Mouse (Mus musculus): ENCODE results near the gene Epha2. TPM values are rescaled to one million over a fixed set of nuclear protein-coding genes. Genes with fewer than 3 reads are reported as not detected.

Gene Epha2
- polyA plus RNA-seq, 1 experiment from 2014 or later: 2.3 TPM

DNA sequence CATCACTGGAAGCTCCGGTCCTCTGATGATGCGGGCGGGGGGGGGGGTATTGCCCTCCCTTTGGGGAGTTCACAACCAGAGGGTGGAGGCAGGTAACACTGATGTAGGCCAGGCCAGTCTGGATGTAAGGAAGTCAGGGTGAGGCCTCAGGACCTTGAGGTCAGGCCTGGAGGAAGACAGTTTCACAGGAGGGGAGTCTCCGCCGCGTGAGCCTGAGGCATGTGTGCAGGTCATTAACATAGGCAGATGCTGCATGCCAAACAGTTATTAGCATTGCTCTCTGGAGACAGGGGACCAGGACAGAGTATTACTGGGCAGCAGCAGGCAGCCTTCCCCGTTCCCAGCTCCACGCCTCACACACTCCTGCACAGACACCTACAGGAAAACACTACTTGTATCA is 12.9 kb upstream of the Epha2 start:
- no peak for DNase-seq (ENCODE audit: low spot score)
- Histone ChIP-seq H3K4me3 (ENCODE audit: low read depth, low read length) (no peak overlapping the region), H3K4me1 (replicated peaks; ENCODE audit: control insufficient read depth, insufficient read depth, low read length) (peaks cover 9% of the 10 kb centered on the region; the same call in 1 of the 2 replicates), H3K27ac (ENCODE audit: low read depth, low read length) (no peak overlapping the region), H3K9me3 (ENCODE audit: control insufficient read depth, low read length) (no peaks in the 10 kb centered on the region), H3K27me3 (ENCODE audit: control insufficient read depth, insufficient read depth, low read length) (peaks cover 38% of the 10 kb centered on the region), H3K4me2 (ENCODE audit: low read depth, low read length, severe bottlenecking) (no peak overlapping the region), H3K36me3 (ENCODE audit: control insufficient read depth, insufficient read depth, low read length) (no peaks in the 10 kb centered on the region), H3K9ac (ENCODE audit: low read length) (no peak overlapping the region)
- no peak for ATAC-seq (replicated peaks; ENCODE audit: low FRiP score)
- WGBS: 57% methylated on average over 8 of the region's 8 CpGs

DNA sequence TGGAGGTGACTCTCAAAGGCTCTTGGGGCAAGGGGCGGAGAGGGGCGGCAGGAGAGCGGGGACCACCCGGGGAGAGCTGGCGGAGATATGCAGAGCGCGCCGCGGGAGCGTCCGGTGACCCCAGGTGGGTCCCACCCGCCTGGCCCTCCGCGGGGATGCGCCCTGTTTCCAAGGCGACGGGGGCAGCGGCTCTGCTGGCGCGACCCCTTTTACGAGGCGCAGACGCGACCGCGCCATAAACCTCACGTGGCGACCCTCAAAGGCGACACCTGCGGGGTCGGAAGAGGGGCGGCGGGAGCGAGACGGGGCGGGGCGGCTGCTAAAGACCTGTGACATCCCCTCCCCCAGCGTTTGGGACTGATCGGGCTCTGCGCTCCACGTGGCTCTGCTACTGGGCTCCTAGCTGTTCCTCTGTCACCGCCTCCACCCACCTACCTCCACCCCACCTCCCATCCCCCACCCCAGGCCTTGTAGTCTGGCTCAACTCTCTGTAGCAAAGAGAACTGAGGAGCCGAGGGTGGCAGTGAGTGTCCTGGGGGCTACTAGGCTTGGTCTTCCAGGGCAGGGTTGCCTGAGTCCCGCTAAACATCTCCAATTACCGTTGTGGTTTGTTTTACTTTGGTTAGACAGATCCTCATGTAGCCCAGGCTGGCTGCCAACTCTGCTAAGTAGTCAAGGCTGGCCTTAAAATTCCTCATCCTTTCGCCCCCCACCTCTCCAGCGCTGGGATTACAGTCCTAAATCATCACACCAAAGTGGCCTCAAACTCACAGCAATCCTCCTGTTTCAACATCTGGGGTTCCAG is 9.3 kb upstream of the Epha2 start:
- Histone ChIP-seq H3K4me3 (ENCODE audit: low read depth, low read length) (peak overlapping the region; percentile 26), H3K27me3 (ENCODE audit: control insufficient read depth, insufficient read depth, low read length) (peaks cover 34% of the 10 kb centered on the region), H3K36me3 (ENCODE audit: control insufficient read depth, insufficient read depth, low read length) (no peaks in the 10 kb centered on the region), H3K4me2 (ENCODE audit: low read depth, low read length, severe bottlenecking) (peak overlapping the region; percentile 76), H3K9me3 (ENCODE audit: control insufficient read depth, low read length) (no peaks in the 10 kb centered on the region), H3K4me1 (replicated peaks; ENCODE audit: control insufficient read depth, insufficient read depth, low read length) (peaks cover 14% of the 10 kb centered on the region; the same call in 1 of the 2 replicates), H3K9ac (ENCODE audit: low read length) (peak overlapping the region; percentile 43), H3K27ac (ENCODE audit: low read depth, low read length) (no peak overlapping the region)
- 2% methylated on average over 46 of the region's 47 CpGs for WGBS
- peak; percentile 40; the same call in 1 of the 2 replicates for ATAC-seq (replicated peaks; ENCODE audit: low FRiP score)
- DNase-seq (ENCODE audit: low spot score): peak; percentile 74

DNA sequence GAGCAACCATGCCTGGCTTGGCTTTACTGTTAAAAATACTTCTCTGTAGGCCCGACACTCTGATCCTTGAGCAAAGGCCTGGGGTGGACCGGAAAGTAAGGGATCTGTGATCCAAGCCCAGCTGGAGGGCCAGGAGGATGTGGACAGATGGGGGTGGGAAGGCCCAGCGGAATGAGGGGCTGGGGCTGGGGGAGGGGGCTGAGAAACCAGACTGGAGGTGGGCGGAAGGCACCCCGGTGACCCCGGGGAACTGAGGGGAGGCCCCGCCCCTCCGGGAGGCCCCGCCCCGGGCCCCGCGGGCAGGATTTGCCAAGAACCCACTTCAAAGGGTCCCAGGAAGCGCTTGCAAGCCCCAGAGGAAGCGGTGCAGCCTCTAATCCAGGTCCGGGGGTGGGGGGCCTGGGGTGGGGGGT is 5.3 kb upstream of the Epha2 start:
- Histone ChIP-seq H3K27ac (ENCODE audit: low read depth, low read length) (no peak overlapping the region), H3K4me2 (ENCODE audit: low read depth, low read length, severe bottlenecking) (peak overlapping the region; percentile 29; the same call in 1 of the 2 replicates), H3K4me3 (ENCODE audit: low read depth, low read length) (peak overlapping the region; percentile 5; the same call in 1 of the 2 replicates), H3K27me3 (ENCODE audit: control insufficient read depth, insufficient read depth, low read length) (peaks cover 19% of the 10 kb centered on the region), H3K4me1 (replicated peaks; ENCODE audit: control insufficient read depth, insufficient read depth, low read length) (peaks cover 14% of the 10 kb centered on the region; the same call in 1 of the 2 replicates), H3K9me3 (ENCODE audit: control insufficient read depth, low read length) (no peaks in the 10 kb centered on the region), H3K36me3 (ENCODE audit: control insufficient read depth, insufficient read depth, low read length) (no peaks in the 10 kb centered on the region), H3K9ac (ENCODE audit: low read length) (peak overlapping the region; percentile 23; the same call in 1 of the 2 replicates)
- WGBS: 4% methylated on average over 8 of the region's 15 CpGs
- DNase-seq (ENCODE audit: low spot score): peak; percentile 74
- peak; percentile 44; the same call in 1 of the 2 replicates for ATAC-seq (replicated peaks; ENCODE audit: low FRiP score)

DNA sequence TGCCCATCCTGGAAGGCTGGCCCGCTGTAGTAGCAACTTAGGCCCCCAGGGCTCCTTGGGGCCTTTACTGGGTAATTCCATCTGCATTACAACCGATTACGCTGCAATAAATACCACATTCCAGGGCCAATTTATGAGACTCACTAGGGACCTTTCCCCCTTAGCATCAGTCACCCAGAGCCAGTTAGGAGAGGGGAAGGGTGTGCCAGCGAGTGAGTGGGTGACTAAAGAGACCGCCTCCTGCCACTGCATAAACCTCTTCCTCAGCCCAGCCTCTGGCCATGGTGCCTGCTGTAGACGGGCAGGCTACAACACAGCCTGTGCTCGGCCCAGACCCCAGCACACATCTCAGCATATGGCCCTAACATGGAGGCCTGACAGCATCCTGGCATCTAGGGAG is 3.1 kb upstream of the Epha2 start:
- Histone ChIP-seq H3K9ac (ENCODE audit: low read length) (no peak overlapping the region), H3K4me3 (ENCODE audit: low read depth, low read length) (no peak overlapping the region), H3K9me3 (ENCODE audit: control insufficient read depth, low read length) (no peaks in the 10 kb centered on the region), H3K4me1 (replicated peaks; ENCODE audit: control insufficient read depth, insufficient read depth, low read length) (peaks cover 11% of the 10 kb centered on the region), H3K36me3 (ENCODE audit: control insufficient read depth, insufficient read depth, low read length) (no peaks in the 10 kb centered on the region), H3K27ac (ENCODE audit: low read depth, low read length) (no peak overlapping the region), H3K27me3 (ENCODE audit: control insufficient read depth, insufficient read depth, low read length) (peaks cover 14% of the 10 kb centered on the region), H3K4me2 (ENCODE audit: low read depth, low read length, severe bottlenecking) (no peak overlapping the region)
- no peak for DNase-seq (ENCODE audit: low spot score)
- ATAC-seq (replicated peaks; ENCODE audit: low FRiP score): no peak
- 78% methylated on average over 7 of the region's 7 CpGs for WGBS

DNA sequence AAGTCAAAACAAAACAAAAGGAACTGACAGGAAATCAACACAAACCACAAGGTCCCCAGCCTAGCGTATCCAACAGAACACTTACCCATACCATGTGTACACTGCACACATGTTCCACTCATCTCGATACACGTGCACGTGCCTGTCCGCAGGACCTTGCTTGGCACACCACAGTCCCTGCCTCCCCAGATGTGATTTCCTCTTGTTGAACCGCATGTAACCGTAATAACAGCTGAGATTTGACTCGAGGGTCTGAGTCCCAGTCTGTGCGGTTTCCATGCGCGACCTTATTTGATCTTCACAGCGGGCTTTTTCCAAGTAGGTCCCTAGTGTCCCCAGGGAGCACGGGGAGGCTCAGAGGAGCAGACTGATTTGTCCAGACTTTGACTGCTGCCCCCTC is 1.7 kb upstream of the Epha2 start:
- Histone ChIP-seq H3K4me3 (ENCODE audit: low read depth, low read length) (no peak overlapping the region), H3K27ac (ENCODE audit: low read depth, low read length) (no peak overlapping the region), H3K9me3 (ENCODE audit: control insufficient read depth, low read length) (no peaks in the 10 kb centered on the region), H3K36me3 (ENCODE audit: control insufficient read depth, insufficient read depth, low read length) (no peaks in the 10 kb centered on the region), H3K4me1 (replicated peaks; ENCODE audit: control insufficient read depth, insufficient read depth, low read length) (peaks cover 11% of the 10 kb centered on the region), H3K4me2 (ENCODE audit: low read depth, low read length, severe bottlenecking) (no peak overlapping the region), H3K9ac (ENCODE audit: low read length) (no peak overlapping the region), H3K27me3 (ENCODE audit: control insufficient read depth, insufficient read depth, low read length) (peaks cover 13% of the 10 kb centered on the region)
- DNase-seq (ENCODE audit: low spot score) (no peak), ATAC-seq (replicated peaks; ENCODE audit: low FRiP score) (no peak)
- 72% methylated on average over 13 of the region's 13 CpGs for WGBS

DNA sequence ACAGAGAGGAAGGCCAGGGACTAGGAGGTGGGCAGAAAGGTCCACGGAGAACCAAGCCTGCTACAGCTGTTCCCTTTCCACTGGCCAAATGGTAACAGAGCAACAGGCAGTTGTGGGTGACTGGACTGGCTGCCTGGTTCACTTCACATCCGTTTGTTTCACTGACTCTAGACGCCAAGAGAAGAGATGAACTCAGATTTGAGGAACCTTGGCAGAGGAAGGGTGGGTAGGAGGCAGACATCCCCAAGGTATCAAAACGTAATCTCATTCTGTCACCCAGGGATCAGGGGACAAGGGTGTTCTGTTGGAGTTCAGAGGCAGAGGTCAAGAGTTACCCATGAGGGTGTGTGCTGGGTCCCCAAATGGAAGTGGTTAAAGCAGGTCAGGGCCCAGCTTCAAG is 844 bp upstream of the Epha2 start:
- 75% methylated on average over 4 of the region's 4 CpGs for WGBS
- Histone ChIP-seq H3K9me3 (ENCODE audit: control insufficient read depth, low read length) (no peaks in the 10 kb centered on the region), H3K36me3 (ENCODE audit: control insufficient read depth, insufficient read depth, low read length) (no peaks in the 10 kb centered on the region), H3K9ac (ENCODE audit: low read length) (no peak overlapping the region), H3K27me3 (ENCODE audit: control insufficient read depth, insufficient read depth, low read length) (peaks cover 13% of the 10 kb centered on the region), H3K4me2 (ENCODE audit: low read depth, low read length, severe bottlenecking) (no peak overlapping the region), H3K4me3 (ENCODE audit: low read depth, low read length) (no peak overlapping the region), H3K27ac (ENCODE audit: low read depth, low read length) (no peak overlapping the region), H3K4me1 (replicated peaks; ENCODE audit: control insufficient read depth, insufficient read depth, low read length) (peaks cover 11% of the 10 kb centered on the region)
- no peak for DNase-seq (ENCODE audit: low spot score)
- ATAC-seq (replicated peaks; ENCODE audit: low FRiP score): no peak

DNA sequence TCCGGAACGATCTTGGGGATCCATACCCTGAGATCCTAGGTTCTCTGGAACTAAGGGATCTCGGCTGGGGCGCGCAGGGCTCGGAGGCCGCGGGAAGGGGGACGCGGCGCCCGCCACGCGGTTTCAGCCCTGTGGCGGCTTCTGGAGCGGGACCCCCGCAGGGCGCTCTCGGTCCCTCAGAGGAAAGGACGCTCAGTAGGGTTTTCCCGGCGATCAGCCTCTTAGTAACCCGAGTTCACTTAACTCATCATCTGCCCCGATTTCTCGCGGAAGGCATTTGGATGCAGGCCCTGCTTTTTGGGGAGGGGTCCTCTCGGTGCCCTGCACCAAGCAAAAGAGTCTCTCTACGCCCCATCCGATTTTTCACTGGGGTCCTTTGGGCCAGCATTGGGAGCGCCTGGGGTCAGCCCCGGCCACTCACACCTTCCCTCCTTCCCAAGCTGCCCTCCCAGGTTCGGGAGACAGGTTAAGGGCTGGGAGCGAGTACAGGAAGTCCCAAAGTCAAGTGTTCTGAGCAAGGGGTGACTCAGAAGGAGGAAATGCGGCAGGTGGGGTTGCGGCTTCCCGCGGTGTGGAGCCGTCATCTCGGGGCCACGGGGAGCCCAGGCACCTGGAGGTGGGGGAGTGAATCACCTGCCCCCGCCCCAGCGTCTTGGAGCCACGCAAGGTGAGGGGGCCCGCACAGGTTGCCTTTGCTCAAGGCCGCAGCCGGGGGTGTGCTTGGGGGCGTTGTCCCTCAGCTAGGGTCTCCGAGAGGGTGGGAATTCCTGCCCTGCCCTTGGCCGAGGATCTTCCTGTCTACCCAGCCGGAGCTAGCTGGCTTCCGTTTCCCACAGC is 769 bp downstream of the Epha2 start:
- 1% methylated on average over 51 of the region's 51 CpGs for WGBS
- H3K9ac ChIP-seq (ENCODE audit: low read length): peak overlapping the region; percentile 64
- peak overlapping the region; percentile 97 for H3K4me2 ChIP-seq (ENCODE audit: low read depth, low read length, severe bottlenecking)
- no peaks in the 10 kb centered on the region for H3K36me3 ChIP-seq (ENCODE audit: control insufficient read depth, insufficient read depth, low read length)
- ATAC-seq (replicated peaks; ENCODE audit: low FRiP score): peak; percentile 18; the same call in 1 of the 2 replicates
- peaks cover 12% of the 10 kb centered on the region for H3K4me1 ChIP-seq (replicated peaks; ENCODE audit: control insufficient read depth, insufficient read depth, low read length)
- no peak overlapping the region for H3K27ac ChIP-seq (ENCODE audit: low read depth, low read length)
- H3K27me3 ChIP-seq (ENCODE audit: control insufficient read depth, insufficient read depth, low read length): peaks cover 11% of the 10 kb centered on the region
- H3K4me3 ChIP-seq (ENCODE audit: low read depth, low read length): peak overlapping the region; percentile 62
- no peak for DNase-seq (ENCODE audit: low spot score)
- no peaks in the 10 kb centered on the region for H3K9me3 ChIP-seq (ENCODE audit: control insufficient read depth, low read length)

DNA sequence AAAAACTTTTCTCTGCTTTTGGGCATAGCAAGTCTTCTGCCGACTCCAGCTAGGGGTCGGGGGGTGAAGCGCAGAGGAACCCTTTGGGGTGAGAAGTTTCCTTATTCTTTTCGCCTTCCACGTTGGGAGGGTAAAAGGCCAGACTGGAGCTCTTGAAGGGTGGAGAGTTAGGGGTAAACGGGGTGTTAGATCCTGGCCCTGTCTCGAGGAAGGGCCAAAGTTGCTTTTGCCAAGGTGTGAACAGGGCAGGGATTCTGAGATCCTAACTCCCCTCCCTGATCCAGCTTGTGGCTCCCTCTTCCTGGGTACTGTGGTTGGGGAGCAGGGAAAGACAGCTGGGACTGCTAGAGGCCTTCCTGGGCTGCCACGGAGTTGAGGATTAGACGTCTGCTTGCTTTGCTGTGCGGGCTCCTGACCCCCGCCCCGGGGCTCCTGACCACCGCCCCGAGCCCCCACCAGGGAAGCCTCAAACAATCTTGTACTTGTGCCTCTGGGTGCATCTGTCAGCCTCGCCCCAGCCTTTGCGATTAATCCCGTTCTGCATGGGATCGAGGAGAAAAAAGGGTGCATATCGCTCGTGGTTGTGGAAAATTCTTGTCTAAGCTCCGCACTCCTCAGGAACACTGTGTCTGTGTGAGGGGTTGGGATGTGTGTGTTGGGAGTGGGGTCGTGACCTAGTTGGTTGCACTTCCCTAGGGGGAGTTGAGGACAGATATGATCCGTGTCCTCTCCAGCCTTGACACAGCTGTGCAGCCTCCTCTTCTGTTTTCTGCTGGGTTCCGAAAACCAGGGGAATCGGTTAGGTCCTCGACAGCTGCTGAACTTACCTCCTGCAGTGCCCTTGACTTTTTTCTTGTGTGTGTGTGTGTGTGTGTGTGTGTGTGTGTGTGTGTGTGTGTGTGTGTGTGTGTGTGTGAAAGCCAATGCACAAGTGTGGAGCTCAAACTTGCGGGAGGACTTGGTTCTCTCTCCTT is 1.7 kb downstream of the Epha2 start:
- Histone ChIP-seq H3K27ac (ENCODE audit: low read depth, low read length) (no peak overlapping the region), H3K9ac (ENCODE audit: low read length) (peak overlapping the region; percentile 27; the same call in 1 of the 2 replicates), H3K4me3 (ENCODE audit: low read depth, low read length) (peak overlapping the region; percentile 62), H3K36me3 (ENCODE audit: control insufficient read depth, insufficient read depth, low read length) (no peaks in the 10 kb centered on the region), H3K4me2 (ENCODE audit: low read depth, low read length, severe bottlenecking) (peak overlapping the region; percentile 97), H3K4me1 (replicated peaks; ENCODE audit: control insufficient read depth, insufficient read depth, low read length) (peaks cover 12% of the 10 kb centered on the region), H3K27me3 (ENCODE audit: control insufficient read depth, insufficient read depth, low read length) (peaks cover 11% of the 10 kb centered on the region), H3K9me3 (ENCODE audit: control insufficient read depth, low read length) (no peaks in the 10 kb centered on the region)
- WGBS: 9% methylated on average over 27 of the region's 27 CpGs
- no peak for DNase-seq (ENCODE audit: low spot score)
- no peak for ATAC-seq (replicated peaks; ENCODE audit: low FRiP score)
